Mouse (Mus musculus) lung, adult 18-20 months (tissue): ENCODE data around the gene Nsmf.
A peak's percentile ranks its signal among the peaks of the same experiment; 100 is the strongest.

Source experiments
- DNase-seq, 2 experiments: peaks; one replicate each; pipeline ENCODE4 v3.0.0; 2022; ENCODE audit warnings: mixed read lengths in 2 of 2

Nsmf gene

DNA sequence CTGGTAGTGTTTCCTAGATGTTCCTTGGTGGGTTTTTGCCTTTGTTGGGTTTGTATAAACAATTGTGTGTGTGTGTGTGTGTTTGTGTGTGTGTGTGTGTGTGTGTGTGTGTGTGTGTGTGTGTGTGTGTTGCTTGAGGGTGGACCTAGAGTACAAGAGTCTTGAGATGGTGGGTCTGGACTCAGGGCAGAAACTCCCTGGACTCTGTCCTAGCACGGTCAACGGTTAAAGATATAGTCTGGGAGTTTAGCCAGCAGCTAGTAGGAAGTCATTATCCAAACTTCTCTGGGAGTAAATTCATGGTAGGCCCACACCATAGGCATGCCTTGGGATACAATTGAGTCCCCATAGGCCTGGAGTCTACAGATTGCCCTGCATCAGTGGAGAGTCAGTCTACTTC lies 33.7 kb downstream of the Nsmf start:
- DNase-seq = no peak

DNA sequence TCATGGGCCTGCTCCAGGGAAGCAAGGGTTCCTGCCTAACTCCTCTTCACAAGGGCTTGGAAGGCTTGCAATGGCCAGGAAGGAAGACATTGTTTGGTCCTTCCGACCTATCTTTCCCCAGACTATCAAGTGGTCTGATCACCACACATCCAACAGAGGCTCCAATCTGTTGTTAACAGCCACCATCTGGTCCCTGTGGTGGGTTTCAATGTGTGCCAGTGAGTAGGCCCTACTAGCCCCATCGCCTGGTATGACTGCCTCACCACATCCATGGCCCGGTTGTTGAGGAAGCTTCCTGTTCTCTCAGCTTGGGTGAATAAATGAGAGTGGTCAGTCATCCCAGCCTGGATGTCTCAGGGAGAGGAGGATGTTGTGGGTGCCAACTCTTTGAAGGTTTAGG lies 34.5 kb downstream of the Nsmf start:
- DNase-seq = no peak

DNA sequence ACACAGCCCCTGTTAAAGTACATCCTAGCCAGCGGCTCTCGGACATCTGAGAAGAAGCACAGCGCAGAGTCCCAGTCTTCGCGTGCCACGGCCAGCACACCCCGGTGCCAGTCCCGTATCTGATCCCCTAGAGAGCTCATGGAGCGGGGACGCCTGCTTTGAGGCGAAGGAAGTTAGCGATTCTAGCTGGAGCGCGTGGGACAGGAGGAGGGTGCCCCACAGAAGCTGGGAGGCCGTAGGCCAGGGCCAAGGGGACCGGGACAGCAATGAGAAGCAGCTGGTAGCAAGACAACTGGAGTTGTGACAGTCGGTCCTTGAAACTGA lies 40.6 kb downstream of the Nsmf start:
- no peak for DNase-seq

DNA sequence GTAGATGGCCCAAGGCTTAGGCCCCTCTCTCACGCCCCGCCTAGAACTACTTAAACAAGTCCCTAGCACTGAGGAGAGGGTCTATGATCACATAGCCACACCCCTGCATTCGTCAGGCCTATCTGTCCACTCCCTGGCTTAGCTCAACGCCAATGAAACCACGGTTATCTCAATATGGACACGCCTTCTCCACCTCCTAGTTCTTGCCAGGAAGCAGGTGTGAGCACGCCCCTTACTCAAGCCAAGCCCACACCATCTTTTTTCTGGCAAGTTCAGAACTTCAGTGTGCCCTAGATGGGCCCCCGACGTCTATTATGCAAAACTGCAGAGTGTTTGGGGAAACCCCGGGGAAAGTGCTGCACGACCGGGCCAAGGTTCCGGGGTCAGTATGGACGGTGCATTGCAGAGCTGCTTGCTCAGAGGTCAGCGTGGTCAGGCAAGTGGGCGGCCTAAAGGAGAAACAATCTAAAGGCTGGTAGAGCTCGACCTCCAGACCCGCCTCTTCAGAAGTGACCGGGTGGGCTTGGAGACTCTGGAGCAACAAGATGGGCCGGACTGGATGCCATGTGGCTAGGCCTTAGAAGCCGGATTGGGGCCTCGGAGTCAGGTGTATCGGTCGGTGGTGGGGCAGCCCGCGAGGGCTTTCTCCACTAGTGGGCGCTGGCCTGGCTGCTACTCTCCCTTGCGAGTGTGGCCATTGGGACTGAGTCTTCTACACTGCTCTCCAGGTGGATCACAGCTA lies 41.1 kb downstream of the Nsmf start, which contains the start of gene Noxa1:
TSS of gene Noxa1 (minus strand) at position 41 of the 742 bp plus-strand sequence.
- peak; percentile 31 to 51 for DNase-seq

DNA sequence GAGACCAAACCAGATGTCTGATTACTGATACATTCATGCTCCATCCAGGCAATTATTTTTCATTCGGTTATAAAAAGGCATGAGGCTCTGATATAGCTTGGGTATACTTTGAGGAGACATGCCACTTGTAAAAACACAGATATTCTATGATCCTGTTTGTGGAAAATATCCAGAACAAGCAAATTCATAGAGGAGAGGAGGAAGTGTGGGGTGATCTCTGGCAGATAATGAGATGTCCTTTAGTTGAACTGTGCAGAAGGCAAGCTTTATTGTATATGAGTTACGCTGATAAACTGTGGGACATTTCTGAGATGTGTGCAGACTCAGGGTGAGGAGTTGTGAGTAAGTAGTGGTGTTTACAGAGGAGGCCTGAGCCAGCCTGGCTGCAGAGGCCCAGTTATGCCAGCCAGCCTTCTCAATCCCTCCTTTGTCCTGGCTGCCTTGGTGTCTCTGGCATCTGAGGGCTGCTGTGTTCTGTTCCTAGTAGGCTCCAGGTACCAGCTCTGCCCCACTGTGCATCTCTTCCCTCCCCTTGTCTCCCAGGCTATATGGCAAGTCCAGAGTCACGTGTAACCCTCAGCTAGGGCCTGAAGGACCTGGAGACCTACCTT lies 44.0 kb downstream of the Nsmf start:
- DNase-seq = no peak

DNA sequence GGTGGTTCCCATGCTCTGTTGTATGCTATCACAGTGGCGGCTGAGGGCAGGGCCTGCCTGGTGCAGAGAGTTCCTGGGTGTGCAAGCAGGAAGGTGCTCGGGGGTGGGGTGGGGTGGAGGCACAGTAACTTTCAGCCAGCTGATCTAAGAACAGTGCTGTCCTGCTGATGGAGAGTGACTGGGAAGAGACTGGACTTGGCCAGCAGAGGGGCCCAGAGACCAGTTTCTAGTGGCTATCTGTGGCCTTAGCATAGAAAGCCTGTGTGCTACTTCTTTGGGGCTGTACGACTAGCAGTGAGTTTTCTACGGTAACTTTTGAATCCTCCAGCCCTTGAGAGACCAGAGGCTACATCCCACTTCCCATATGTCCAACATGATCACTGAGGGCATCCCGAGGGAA lies 44.8 kb downstream of the Nsmf start:
- peak; percentile 58 to 69 for DNase-seq

DNA sequence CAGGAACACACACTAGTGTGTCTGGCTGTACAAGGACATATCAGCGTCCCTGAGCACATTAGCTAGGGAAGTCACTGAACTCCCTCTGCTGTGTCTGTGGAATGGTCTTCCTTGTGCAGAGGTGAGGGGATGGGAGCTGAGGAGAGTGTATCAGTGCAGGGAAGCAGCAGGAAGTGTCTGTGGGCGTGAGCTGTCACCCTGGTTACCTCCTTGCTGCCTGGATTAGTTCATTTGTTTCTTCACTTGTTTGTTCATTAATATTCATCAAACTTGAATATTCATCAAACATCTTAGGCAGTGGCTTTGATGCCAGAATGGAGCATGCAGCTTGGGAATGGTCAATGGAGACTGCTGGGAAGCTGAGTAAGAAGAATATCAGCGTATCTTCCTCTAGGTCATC lies 45.5 kb downstream of the Nsmf start:
- no peak for DNase-seq

DNA sequence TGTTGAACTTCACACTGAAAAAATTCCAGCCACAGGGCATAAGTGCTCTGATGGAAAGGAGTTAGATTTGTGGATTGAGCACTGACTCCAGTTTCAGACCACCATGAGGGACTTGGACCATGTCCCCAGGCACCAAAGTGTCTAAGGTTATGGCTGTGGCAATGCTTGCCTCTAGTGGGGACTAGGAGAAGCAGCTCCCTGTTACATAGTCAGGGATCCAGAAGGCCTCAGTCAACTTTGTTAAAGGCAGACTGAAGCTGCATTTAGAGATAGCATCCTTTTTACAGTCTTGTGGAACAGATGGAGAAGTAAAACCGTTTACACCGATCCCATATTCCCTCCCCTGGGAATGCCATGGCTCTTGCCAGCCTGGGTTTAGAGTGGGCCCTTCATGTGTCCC lies 50.0 kb downstream of the Nsmf start:
- DNase-seq = no peak

DNA sequence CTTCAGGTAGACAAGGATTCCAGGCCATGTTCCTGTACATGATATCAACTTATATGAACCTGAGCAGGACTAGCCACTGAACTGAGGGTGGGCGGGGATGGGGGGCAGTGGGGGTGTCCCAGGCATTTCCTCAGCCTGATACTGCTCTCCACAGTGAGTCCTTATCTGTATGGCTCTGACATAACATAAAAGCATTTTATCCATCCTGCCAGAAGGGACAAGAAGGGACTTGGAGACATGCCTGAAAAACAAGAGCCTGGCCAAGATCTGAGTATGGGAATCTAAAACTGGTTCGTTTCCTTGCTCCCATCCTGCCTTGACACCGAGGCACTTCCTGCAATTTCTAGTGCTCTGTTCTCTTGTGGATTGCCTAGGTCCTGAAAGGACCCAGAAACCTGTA lies 51.9 kb downstream of the Nsmf start:
- no peak for DNase-seq

DNA sequence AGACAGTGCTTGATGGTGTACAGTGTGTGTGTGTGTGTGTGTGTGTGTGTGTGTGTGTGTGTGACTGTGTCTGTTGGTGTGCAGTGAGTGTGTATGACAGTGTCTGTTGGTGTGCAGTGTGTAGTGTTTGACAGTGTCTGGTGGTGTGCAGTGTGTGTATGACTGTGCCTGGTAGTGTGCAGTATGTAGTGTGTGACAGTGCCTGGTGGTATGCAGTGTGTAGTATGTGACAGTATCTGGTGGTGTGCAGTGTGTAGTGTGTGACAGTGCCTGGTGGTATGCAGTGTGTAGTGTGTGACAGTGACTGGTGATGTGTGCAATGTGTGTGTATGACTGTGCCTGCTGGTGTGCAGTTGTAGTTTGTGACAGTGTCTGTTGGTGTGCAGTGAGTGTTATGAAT lies 55.3 kb downstream of the Nsmf start:
- no peak for DNase-seq

DNA sequence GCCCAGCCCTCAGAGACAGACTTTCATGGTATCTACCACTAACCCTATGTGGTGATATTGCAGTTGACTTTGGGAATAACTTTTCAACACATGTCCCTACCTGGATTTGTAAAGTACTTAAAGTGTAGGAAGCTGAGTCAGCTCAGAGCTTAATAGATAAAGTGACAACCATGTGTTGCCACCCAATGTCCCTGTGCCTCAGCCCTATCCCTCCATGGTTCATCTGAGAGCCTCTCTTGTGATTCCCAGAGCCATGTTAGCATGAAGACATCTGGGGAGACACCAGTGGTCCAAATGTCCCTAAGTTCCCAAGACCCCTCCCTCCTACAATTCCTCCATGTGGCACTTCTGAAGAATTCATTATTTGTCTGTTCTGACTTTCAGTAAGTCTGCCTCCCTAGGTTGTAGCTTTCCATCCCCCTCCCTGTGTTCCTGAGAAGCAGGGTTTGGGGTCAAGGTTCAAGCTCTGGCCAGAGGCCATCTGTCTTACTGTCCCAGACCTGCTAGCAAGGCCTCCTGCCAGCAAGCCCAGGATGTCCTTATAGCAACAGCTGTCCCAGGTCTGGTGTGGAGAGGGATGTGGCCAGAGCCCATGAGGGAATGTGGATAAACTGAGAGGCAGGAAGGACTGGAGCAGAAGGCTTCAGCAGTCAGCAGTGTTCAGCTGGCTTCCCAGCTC lies 56.5 kb downstream of the Nsmf start:
- no peak for DNase-seq

DNA sequence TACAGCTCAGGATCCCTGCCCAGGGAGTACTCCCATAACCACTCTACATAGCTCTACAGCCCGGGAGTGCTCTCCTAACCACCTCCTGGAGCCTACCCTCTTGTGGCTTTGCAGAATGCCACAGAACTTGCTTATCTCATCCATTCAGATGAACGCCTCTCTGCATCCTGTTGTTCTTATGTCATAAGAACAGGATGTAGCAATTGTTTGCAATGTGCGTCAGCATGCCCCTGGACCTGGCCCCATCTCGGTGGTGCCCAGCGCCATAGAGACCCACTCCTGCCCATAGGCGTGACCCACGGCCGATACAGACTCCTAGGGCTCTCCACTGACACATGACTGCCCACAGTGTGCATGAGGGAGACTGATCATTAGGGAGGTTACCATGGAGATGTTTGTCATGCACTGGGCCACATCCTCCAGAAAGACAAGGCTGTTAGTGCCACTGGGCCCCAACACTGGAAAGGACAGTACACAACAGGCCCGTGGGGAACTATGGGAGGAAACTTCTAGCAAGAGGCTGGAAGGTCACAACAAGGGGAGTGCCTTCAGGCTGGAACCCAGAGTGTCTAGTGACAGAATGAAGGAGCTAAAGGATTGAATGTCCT lies 57.1 kb downstream of the Nsmf start:
- DNase-seq = peak; percentile 89 to 93
